Mouse (Mus musculus): ENCODE measurements around the gene Hnrnpr. TPM values are rescaled to one million over a fixed set of nuclear protein-coding genes. Genes with fewer than 3 reads are reported as not detected.

Hnrnpr gene
- polyA plus RNA-seq, 1 experiment from 2014 or later = 207 TPM

- no peaks in the 10 kb centered on the region for H3K9me3 ChIP-seq (ENCODE audit: control insufficient read depth, low read length)
These were observed 73.1 kb downstream of the Hnrnpr start for GRCm38 (mm10) chr4:136383839-136384238.

GRCm38 (mm10) chr4:136387261-136387660, 76.5 kb downstream of the Hnrnpr start:
- no peaks in the 10 kb centered on the region for H3K9me3 ChIP-seq (ENCODE audit: control insufficient read depth, low read length)
- no peaks in the 10 kb centered on the region for H3K36me3 ChIP-seq (ENCODE audit: control insufficient read depth, insufficient read depth, low read length)
- H3K27ac ChIP-seq (replicated peaks; ENCODE audit: low read depth, low read length) = no peak overlapping the region
- no peak overlapping the region for H3K9ac ChIP-seq (replicated peaks; ENCODE audit: low read length)
- H3K4me2 ChIP-seq (ENCODE audit: low read length) = no peak overlapping the region
- 71% methylated on average over 11 of the region's 11 CpGs for WGBS
- ATAC-seq (ENCODE audit: low FRiP score, low TSS enrichment) (no peak), DNase-seq (no peak)
- no peaks in the 10 kb centered on the region for H3K27me3 ChIP-seq (ENCODE audit: control insufficient read depth, insufficient read depth, low read length)
- no peaks in the 10 kb centered on the region for H3K4me1 ChIP-seq (ENCODE audit: control insufficient read depth, insufficient read depth, low read length)
- no peak overlapping the region for H3K4me3 ChIP-seq (replicated peaks; ENCODE audit: low read depth, low read length)

More at GRCm38 (mm10) chr4:136383839-136384238, 73.1 kb downstream of the Hnrnpr start:
- no peak overlapping the region for H3K4me2 ChIP-seq (ENCODE audit: low read length)
- H3K27me3 ChIP-seq (ENCODE audit: control insufficient read depth, insufficient read depth, low read length) = no peaks in the 10 kb centered on the region
- no peak overlapping the region for H3K9ac ChIP-seq (replicated peaks; ENCODE audit: low read length)
- H3K4me1 ChIP-seq (ENCODE audit: control insufficient read depth, insufficient read depth, low read length) = no peaks in the 10 kb centered on the region
- H3K27ac ChIP-seq (replicated peaks; ENCODE audit: low read depth, low read length) = no peak overlapping the region
- no peaks in the 10 kb centered on the region for H3K36me3 ChIP-seq (ENCODE audit: control insufficient read depth, insufficient read depth, low read length)
- no peak overlapping the region for H3K4me3 ChIP-seq (replicated peaks; ENCODE audit: low read depth, low read length)
- WGBS = 84% methylated on average over 6 of the region's 6 CpGs
- ATAC-seq (ENCODE audit: low FRiP score, low TSS enrichment) (no peak), DNase-seq (no peak)

- Histone ChIP-seq H3K4me2 (ENCODE audit: low read length) (no peak overlapping the region), H3K4me1 (ENCODE audit: control insufficient read depth, insufficient read depth, low read length) (no peaks in the 10 kb centered on the region), H3K9me3 (ENCODE audit: control insufficient read depth, low read length) (no peaks in the 10 kb centered on the region), H3K9ac (replicated peaks; ENCODE audit: low read length) (no peak overlapping the region), H3K4me3 (replicated peaks; ENCODE audit: low read depth, low read length) (no peak overlapping the region), H3K36me3 (ENCODE audit: control insufficient read depth, insufficient read depth, low read length) (no peaks in the 10 kb centered on the region), H3K27ac (replicated peaks; ENCODE audit: low read depth, low read length) (no peak overlapping the region), H3K27me3 (ENCODE audit: control insufficient read depth, insufficient read depth, low read length) (no peaks in the 10 kb centered on the region)
- 91% methylated on average over 10 of the region's 10 CpGs for WGBS
- ATAC-seq (ENCODE audit: low FRiP score, low TSS enrichment) (no peak), DNase-seq (no peak)
These were observed 91.1 kb downstream of the Hnrnpr start for GRCm38 (mm10) chr4:136401806-136402205.

- H3K27ac ChIP-seq (replicated peaks; ENCODE audit: low read depth, low read length) = no peak overlapping the region
- H3K9me3 ChIP-seq (ENCODE audit: control insufficient read depth, low read length) = no peaks in the 10 kb centered on the region
- H3K27me3 ChIP-seq (ENCODE audit: control insufficient read depth, insufficient read depth, low read length) = no peaks in the 10 kb centered on the region
- H3K36me3 ChIP-seq (ENCODE audit: control insufficient read depth, insufficient read depth, low read length) = no peaks in the 10 kb centered on the region
- no peak for ATAC-seq (ENCODE audit: low FRiP score, low TSS enrichment)
- H3K9ac ChIP-seq (replicated peaks; ENCODE audit: low read length) = no peak overlapping the region
- DNase-seq = no peak
- 71% methylated on average over 11 of the region's 11 CpGs for WGBS
- H3K4me2 ChIP-seq (ENCODE audit: low read length) = no peak overlapping the region
- H3K4me3 ChIP-seq (replicated peaks; ENCODE audit: low read depth, low read length) = no peak overlapping the region
- no peaks in the 10 kb centered on the region for H3K4me1 ChIP-seq (ENCODE audit: control insufficient read depth, insufficient read depth, low read length)
These were observed 97.1 kb downstream of the Hnrnpr start for GRCm38 (mm10) chr4:136407831-136408230.

Other genes with a start within 250 kb of the Hnrnpr start
- gene Id3, start 167.4 kb upstream of the Hnrnpr start, polyA plus RNA-seq (2014; fragmentation: Nextera tagmentation; extraction: Ambion mirVana) = 108 and 140 TPM in 2 replicates
- 1.2 and 1.7 TPM in 2 replicates for gene E2f2, start 138.5 kb upstream of the Hnrnpr start, polyA plus RNA-seq (2014; fragmentation: Nextera tagmentation; extraction: Ambion mirVana)
- gene Asap3, start 104.6 kb upstream of the Hnrnpr start, polyA plus RNA-seq (2014; fragmentation: Nextera tagmentation; extraction: Ambion mirVana) = 1.8 and 3.4 TPM in 2 replicates
- 0.18 and 1.2 TPM in 2 replicates for gene Tcea3, start 63.2 kb upstream of the Hnrnpr start, polyA plus RNA-seq (2014; fragmentation: Nextera tagmentation; extraction: Ambion mirVana)
- 31.1 and 47.7 TPM in 2 replicates for gene Zfp46, start 26.3 kb upstream of the Hnrnpr start, polyA plus RNA-seq (2014; fragmentation: Nextera tagmentation; extraction: Ambion mirVana)
- gene Htr1d, start 112.6 kb downstream of the Hnrnpr start, polyA plus RNA-seq (2014; fragmentation: Nextera tagmentation; extraction: Ambion mirVana) = 0.86 and 1.3 TPM in 2 replicates
- gene 6030445D17Rik, start 151.3 kb downstream of the Hnrnpr start, polyA plus RNA-seq (2014; fragmentation: Nextera tagmentation; extraction: Ambion mirVana) = 0.12 and 0.16 TPM in 2 replicates
- gene Luzp1, start 158.8 kb downstream of the Hnrnpr start, polyA plus RNA-seq (2014; fragmentation: Nextera tagmentation; extraction: Ambion mirVana) = 40.1 and 40.2 TPM in 2 replicates

Data from midbrain, embryonic 14.5 days (tissue).